Mouse (Mus musculus) limb, embryonic 10.5 days (tissue): ENCODE results near the gene Faap24. TPM values are rescaled to one million over a fixed set of nuclear protein-coding genes. Genes with fewer than 3 reads are reported as not detected.
A peak's percentile ranks its signal among the peaks of the same experiment; 100 is the strongest.

Experiments
- DNase-seq: peaks from one replicate; pipeline ENCODE4 v3.0.0-alpha.2; 2017; ENCODE audit warnings: low spot score
- H3K27ac ChIP-seq: fragments of 300-500 bp; sonication (generic); 2 replicates; pipeline ENCODE4 v1.5.1; 2016; ENCODE audit warnings: mild to moderate bottlenecking
- H3K27me3 ChIP-seq: fragments of 300-500 bp; sonication (generic); 2 replicates; pipeline ENCODE4 v1.6.1; 2016; ENCODE audit warnings: low read depth, mild to moderate bottlenecking; ENCODE audit not compliant: poor library complexity, severe bottlenecking
- H3K36me3 ChIP-seq: fragments of 300-500 bp; sonication (generic); 2 replicates; pipeline ENCODE4 v1.6.1; 2016; ENCODE audit warnings: mild to moderate bottlenecking, moderate library complexity
- H3K4me1 ChIP-seq: fragments of 300-500 bp; sonication (generic); 2 replicates; pipeline ENCODE4 v1.6.1; 2016
- H3K4me3 ChIP-seq: fragments of 300-500 bp; sonication (generic); 2 replicates; pipeline ENCODE4 v1.5.1; 2016; ENCODE audit warnings: mild to moderate bottlenecking, moderate library complexity
- H3K9me3 ChIP-seq: fragments of 300-500 bp; sonication (generic); replicated peaks from 2 replicates; pipeline ENCODE4 v1.6.1; 2016; ENCODE audit warnings: mild to moderate bottlenecking
- WGBS: fragments of 180-500 bp; shearing (Covaris S2); methylation state at CpG from one replicate; pipeline ENCODE4 v1.1.7; 2016; 5-methylcytosine and 5-hydroxymethylcytosine counted together
- polyA plus RNA-seq: library from polyadenylated mRNA; unstranded; fragments of >200 nt; fragmentation: Nextera tagmentation; extraction: Ambion mirVana; gene quantifications from 2 replicates; pipeline ENCODE4 v1.2.1, GENCODE M21; 2016

Faap24 gene
- polyA plus RNA-seq: 18.2 and 18.7 TPM in 2 replicates

DNA sequence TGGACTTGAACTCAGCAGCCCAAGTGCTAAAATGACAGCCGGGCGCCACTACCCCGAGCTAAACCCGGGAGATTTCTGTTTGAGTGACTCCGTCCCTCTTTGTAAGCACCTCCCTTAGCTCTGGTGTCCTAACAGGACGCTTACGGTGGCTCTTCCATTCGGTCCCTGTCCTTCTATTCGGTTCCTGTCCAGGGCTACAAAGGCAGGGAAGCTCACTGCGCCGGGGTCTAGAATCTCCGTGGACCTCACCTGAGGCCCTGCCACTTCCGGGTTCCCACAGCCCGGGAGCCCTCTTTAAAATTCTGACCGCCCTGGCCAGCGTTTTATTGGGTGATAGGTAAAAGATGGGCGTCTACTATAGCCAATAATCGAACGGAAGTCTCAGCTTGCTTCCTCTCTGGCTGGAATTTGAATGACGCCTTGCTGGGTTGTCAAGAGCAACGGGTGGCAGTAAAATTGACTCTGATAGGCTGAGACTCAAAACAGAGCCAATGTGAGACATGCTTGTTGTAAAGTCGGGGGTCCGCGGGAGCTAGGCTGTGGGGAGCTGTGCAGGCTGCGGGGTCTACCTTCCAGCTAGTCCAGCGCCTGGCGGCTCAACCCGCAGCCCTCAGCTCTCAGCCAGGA lies at the start of gene Faap24, which contains the start of gene Cep89:
Gene Faap24 (minus strand): TSS at position 295 of the 627 bp plus-strand sequence.
Gene Cep89 (plus strand): TSS at position 494 of the 627 bp plus-strand sequence.
- Histone ChIP-seq H3K4me1 (peaks cover 19% of the 10 kb centered on the region), H3K9me3 (0 out of 2 replicates have a peak, but pooled peaks cover 2% of the 10 kb centered on the region), H3K36me3 (peaks cover 66% of the 10 kb centered on the region), H3K27me3 (no peaks in the 10 kb centered on the region), H3K4me3 (peak within 1 kb of the TSS; percentile 76), H3K27ac (peak within 1 kb of the TSS; percentile 83)
- peak; percentile 98 for DNase-seq
- WGBS: under 1% methylated on average over 28 of the region's 28 CpGs

DNA sequence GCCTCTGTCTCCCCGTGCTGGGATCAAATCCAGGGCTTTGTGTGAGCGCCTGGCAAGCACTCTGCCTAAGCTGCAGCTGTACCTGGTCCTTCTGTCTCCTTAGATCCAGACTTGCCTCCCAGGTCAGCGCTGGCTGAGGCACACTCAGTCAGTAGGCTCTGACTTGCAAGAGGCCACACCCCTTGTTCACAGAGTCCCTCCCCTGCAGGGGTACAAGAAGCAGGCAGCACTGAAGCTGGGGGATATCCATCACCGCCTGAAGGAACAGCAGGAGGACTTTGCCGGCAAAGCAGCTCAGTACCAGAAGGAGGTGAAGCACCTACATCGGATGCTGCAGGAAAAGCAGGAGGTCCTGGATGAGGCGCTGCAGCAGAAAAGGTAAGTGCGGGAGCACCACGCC lies 38.6 kb upstream of the Faap24 start:
- no peaks in the 10 kb centered on the region for H3K4me1 ChIP-seq
- no peak for DNase-seq
- H3K36me3 ChIP-seq: peaks cover 94% of the 10 kb centered on the region
- H3K4me3 ChIP-seq: no peak overlapping the region
- H3K27me3 ChIP-seq: no peaks in the 10 kb centered on the region
- H3K27ac ChIP-seq: no peak overlapping the region
- WGBS: 76% methylated on average over 9 of the region's 9 CpGs
- no peaks in the 10 kb centered on the region for H3K9me3 ChIP-seq

DNA sequence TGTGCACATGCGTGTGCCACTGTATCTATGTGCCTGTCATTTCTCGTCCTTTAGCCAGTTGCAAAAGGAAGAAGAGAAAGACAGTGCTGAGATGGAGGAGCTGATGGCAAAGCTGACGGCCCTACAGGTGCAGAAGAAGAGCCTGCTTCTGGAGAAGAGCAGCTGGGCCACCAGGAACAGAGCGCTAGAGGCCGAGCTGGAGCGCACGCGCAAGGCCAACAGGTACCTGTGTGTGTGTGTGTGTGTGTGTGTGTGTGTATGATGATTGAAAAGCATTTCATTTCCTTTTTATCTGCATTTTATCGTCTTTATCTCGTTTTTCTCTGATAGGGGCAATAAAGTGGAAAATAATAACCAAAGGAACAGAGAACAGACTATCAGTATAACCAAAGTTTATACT lies 31.5 kb upstream of the Faap24 start:
- Histone ChIP-seq H3K27ac (no peak overlapping the region), H3K27me3 (no peaks in the 10 kb centered on the region), H3K4me1 (no peaks in the 10 kb centered on the region), H3K36me3 (peaks cover 85% of the 10 kb centered on the region), H3K9me3 (no peaks in the 10 kb centered on the region), H3K4me3 (no peak overlapping the region)
- WGBS: 92% methylated on average over 10 of the region's 10 CpGs
- DNase-seq: no peak

DNA sequence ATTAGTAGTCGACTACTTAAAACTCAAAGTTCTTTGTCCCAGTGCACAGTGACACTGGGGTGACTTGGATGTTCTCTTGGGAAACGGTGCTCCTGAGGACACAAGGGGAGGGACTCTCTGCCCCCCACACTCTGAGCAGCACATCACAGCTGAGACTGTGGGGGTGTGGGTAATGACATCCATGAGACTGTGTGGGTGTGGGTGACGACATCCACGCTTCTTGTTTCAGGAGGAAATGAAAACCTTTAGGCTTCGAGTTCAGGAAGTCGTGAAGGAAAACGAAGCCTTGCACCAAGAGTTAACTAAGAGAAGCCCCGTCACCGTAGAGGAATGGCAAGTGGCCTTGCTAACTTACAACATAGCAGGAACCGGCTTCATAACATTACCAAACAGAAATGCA lies 26.4 kb upstream of the Faap24 start:
- Histone ChIP-seq H3K36me3 (peaks cover 86% of the 10 kb centered on the region), H3K27ac (no peak overlapping the region), H3K9me3 (no peaks in the 10 kb centered on the region), H3K4me1 (no peaks in the 10 kb centered on the region), H3K27me3 (no peaks in the 10 kb centered on the region), H3K4me3 (no peak overlapping the region)
- no peak for DNase-seq
- WGBS: 94% methylated on average over 10 of the region's 10 CpGs

DNA sequence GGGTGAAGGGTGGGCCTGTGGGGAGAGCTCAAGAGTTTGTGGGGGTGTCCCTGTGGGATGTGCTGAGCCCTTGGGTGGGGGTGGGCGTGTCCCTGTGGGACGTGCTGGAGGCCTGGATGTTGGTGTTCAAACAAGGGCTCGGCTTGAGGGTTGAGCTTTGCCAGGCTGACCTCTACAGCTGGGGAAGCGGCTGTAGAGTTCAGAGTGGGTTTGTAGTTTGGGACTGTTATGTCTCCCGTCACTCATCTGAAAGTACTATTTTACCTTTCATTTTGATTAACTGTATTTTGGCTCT lies 20.0 kb upstream of the Faap24 start:
- no peaks in the 10 kb centered on the region for H3K9me3 ChIP-seq
- peaks cover 15% of the 10 kb centered on the region for H3K4me1 ChIP-seq
- peaks cover 88% of the 10 kb centered on the region for H3K36me3 ChIP-seq
- no peak overlapping the region; the same call in 1 of the 2 replicates for H3K27ac ChIP-seq
- no peak for DNase-seq
- 87% methylated on average over 5 of the region's 5 CpGs for WGBS
- no peaks in the 10 kb centered on the region for H3K27me3 ChIP-seq
- no peak overlapping the region for H3K4me3 ChIP-seq

DNA sequence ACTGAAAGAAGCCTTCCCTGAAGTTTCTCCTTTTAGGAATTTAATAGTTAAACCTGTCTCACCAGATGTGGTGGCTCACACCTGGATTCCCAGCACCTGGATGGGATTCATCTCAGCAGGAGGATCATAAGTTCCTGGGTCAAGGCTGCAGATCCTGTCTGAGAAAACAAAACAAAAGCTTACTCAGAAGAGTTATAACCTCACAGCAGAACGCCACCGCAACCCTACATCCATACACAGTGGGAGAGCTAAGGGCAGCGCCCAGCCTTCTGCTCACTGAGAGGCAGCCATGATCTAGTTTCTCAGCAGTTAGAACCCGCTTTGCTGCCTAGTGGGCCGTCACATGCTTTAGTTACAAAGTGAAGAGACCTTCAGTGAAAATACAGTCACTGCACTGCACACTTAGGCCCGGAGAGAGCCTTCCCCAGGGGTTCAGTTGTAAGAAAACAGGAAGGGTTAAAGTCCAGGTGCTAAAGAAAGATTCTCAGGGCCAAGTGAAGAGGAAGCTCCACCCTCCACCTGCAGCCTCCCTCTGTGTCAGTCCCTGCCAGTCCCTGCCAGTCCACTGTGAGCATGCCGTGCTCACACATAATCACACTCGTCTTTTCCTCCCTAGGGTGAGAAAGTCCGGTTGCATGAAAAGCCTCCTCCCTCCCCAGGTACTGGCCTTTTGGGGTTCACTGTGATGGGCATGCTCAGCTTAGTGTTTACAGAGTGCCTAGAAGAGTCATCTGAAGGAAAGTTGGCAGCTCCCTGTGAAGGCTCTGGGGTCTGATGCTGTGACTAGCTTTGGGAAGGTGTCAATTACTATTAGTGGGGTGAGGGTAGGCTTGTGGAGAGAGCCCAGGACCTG lies 19.4 kb upstream of the Faap24 start:
- Histone ChIP-seq H3K36me3 (peaks cover 86% of the 10 kb centered on the region), H3K27me3 (no peaks in the 10 kb centered on the region), H3K4me3 (no peak overlapping the region), H3K9me3 (no peaks in the 10 kb centered on the region), H3K4me1 (peaks cover 15% of the 10 kb centered on the region), H3K27ac (peak overlapping the region; percentile 73)
- 77% methylated on average over 9 of the region's 9 CpGs for WGBS
- DNase-seq: no peak

DNA sequence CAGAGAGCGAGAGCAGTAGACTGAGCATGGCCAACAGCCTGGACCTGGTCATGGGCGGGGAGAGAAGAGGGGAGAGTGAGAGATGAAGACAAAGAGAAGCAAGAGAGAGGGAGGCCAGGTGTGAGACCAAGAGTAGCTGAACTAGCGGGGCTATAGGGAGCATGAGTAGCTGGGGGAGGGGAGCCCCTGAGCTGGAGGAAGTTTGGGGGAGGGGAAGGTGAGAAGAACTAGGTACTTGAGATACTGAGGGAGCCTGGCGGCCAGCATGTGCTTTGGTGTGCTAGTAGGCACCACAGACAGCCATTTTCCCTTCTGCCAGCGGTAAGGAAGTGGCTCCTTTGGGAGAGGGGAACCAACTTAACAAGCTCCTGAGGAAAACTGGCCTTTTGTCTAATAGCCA lies 18.6 kb upstream of the Faap24 start:
- peaks cover 15% of the 10 kb centered on the region for H3K4me1 ChIP-seq
- no peaks in the 10 kb centered on the region for H3K9me3 ChIP-seq
- WGBS: 55% methylated on average over 5 of the region's 5 CpGs
- DNase-seq: no peak
- peaks cover 86% of the 10 kb centered on the region for H3K36me3 ChIP-seq
- no peaks in the 10 kb centered on the region for H3K27me3 ChIP-seq
- peak overlapping the region; percentile 73; the same call in 1 of the 2 replicates for H3K27ac ChIP-seq
- no peak overlapping the region for H3K4me3 ChIP-seq

DNA sequence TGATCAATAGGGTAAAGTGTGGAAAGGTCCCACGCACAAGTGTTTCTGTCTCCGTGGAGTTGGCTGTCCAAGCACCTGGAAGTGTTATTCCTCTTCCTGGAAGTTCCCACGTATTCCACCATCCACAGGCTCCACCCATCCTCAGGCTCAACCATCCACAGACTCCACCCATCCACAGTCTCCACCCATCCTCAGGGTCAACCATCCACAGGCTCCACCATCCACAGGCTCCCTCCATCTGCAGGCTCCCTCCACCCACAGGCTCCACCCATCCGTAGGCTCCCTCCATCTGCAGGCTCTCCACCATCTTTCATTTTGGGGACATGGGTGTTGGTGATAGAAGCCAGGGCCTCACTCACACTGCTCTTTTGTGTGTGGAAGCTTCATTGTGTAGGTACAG lies 4.5 kb upstream of the Faap24 start:
- H3K27ac ChIP-seq: no peak overlapping the region

DNA sequence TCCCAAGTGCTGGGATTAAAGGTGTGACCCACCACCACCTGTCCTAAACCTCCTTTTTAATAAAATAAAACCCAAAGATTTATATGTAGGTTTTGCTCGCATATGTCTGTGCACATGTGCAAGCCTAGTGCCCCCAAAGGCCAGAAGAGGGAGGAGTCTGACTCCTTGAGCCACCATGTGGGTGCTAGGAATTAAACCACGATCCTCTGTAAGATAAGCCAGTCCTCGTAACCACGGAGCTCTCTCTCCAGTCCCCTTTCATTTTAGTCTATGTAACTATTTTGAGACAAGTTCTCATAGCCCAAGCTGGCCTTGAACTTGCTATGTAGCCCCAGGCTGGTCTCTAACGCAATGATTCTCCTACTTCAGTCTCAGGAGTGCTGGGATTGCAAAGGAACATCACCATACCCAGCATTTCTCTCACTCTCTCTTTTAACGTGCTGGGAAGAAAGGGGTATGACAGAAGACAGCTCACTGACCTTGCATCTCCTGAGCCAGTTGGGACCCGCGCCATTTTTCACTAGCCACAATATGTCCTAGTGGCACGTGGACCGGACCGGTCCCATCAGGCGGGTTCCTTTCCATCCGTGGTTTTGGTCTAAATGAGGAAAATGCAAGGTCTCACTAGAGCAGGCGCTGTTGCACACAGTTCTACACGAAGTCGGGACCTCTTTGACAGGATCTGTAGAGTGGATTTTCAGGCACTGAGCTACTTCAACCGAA lies 741 bp downstream of the Faap24 start:
- Histone ChIP-seq H3K4me3 (peak overlapping the region; percentile 76), H3K9me3 (no peaks in the 10 kb centered on the region), H3K27ac (peak overlapping the region; percentile 64), H3K4me1 (peaks cover 19% of the 10 kb centered on the region), H3K36me3 (peaks cover 59% of the 10 kb centered on the region), H3K27me3 (no peaks in the 10 kb centered on the region)
- no peak for DNase-seq
- WGBS: 12% methylated on average over 17 of the region's 17 CpGs

More for the DNA sequence above, 4.5 kb upstream of the Faap24 start:
- WGBS: 88% methylated on average over 4 of the region's 4 CpGs
- Histone ChIP-seq H3K4me1 (peaks cover 11% of the 10 kb centered on the region), H3K9me3 (0 out of 2 replicates have a peak, but pooled peaks cover 2% of the 10 kb centered on the region), H3K27me3 (no peaks in the 10 kb centered on the region), H3K36me3 (peaks cover 76% of the 10 kb centered on the region), H3K4me3 (no peak overlapping the region)
- no peak for DNase-seq

DNA sequence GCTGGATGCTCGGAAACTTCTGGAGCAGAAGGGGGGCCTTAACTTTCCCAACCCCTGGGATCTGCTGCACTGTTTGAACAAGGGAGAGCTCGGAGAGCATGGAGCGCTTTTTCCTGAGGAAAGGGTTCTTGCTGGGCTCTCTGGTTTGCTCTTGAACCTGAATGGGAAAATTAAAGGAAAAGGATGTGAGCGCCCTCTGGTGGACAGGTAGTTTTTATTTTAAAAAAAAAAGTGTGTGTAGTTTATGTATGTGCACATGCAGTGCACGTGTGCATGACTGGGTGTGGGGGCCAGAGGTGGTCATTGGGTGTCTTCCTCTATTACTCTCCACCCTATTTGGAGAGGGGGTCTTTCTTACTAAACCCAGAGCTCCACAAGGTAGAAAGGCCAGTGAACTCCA lies 3.7 kb downstream of the Faap24 start:
- Histone ChIP-seq H3K4me3 (no peak overlapping the region), H3K36me3 (peaks cover 36% of the 10 kb centered on the region), H3K27me3 (no peaks in the 10 kb centered on the region), H3K4me1 (peaks cover 20% of the 10 kb centered on the region), H3K27ac (no peak overlapping the region), H3K9me3 (no peaks in the 10 kb centered on the region)
- WGBS: 66% methylated on average over 5 of the region's 5 CpGs
- DNase-seq: no peak

DNA sequence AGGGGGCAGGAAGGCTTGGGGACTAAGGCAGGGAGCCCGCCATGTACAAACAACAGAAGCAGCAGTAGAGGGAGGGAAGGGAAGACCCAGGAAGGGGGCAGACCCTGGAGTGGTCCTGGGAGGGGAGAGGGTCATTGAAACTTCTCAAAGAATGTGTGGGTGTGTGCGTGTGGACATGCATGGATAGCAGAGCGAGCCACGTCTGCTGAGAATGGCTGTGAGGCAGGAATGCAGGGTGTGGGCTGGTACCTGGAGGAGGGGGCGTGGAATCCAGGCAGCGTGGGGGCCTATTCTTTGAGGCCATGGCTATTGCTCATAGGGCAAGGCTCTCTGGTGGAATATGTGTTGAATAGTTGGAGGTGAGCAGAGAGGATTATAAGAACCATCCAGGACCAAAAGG lies 7.9 kb downstream of the Faap24 start:
- H3K27me3 ChIP-seq: no peaks in the 10 kb centered on the region
- H3K4me1 ChIP-seq: peaks cover 5% of the 10 kb centered on the region; the same call in 1 of the 2 replicates
- DNase-seq: no peak
- WGBS: 69% methylated on average over 6 of the region's 6 CpGs
- peaks cover 21% of the 10 kb centered on the region for H3K36me3 ChIP-seq
- no peak overlapping the region for H3K4me3 ChIP-seq
- H3K27ac ChIP-seq: no peak overlapping the region
- no peaks in the 10 kb centered on the region for H3K9me3 ChIP-seq

DNA sequence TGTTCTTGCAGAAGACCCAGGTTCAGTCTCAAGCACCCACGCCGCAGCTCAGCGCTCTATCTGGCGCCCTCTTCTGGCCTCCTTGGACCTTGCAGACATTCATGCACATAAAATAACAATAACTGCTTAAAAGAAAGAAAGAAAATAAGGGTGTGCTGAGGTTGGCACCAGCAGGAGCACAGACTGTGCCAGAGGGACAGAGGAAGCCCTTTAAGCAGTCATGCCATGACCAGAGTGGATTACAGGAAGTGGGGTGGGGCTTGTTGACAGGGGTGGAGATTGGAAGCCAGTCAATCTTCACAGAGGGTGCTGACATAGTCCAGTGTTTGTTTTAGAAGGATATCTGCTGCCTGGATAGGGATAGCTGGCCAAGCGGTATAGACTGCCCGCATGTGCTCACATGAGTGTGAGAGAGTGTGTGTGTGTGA lies 10.1 kb downstream of the Faap24 start:
- no peaks in the 10 kb centered on the region for H3K27me3 ChIP-seq
- 71% methylated on average over 6 of the region's 6 CpGs for WGBS
- H3K4me3 ChIP-seq: no peak overlapping the region
- H3K9me3 ChIP-seq: no peaks in the 10 kb centered on the region
- no peak for DNase-seq
- no peaks in the 10 kb centered on the region for H3K36me3 ChIP-seq
- H3K27ac ChIP-seq: no peak overlapping the region
- H3K4me1 ChIP-seq: peaks cover 5% of the 10 kb centered on the region; the same call in 1 of the 2 replicates
